Mouse (Mus musculus): ENCODE results near the gene Mylk2.

DNA sequence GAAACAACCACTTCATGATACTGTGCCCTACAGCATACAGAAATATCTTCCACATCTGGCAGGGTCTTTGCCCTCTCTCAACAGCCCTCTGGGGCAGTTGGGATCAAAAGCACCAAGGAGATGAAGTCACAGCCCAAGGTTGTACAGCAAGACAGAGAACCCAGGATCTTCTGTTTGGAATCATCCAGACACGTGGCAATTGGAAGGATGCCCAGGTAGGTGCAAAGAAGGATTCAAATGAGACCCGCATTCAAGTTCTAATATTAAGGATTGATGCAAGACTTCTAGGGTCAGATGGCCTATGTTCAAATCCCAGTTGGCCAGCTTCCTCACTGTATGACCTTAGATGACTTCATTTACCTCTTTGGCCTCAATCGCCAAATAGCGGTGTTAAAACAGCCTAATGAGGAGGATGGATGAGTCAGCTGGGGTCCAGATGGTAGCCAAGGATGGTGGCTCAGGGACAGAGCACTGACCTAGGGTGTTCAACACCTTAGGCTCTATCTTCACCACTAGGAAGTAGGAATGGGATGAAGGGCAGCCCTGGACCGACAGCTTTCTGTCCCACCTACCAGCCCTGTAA lies 37.4 kb downstream of the Mylk2 start:
- TF ChIP-seq CTCF (IDR thresholded peaks at IDR 0.05; ENCODE audit: borderline replicate concordance, insufficient read depth, low read depth, low read length) (no peak), POLR2A (IDR thresholded peaks at IDR 0.05; ENCODE audit: borderline replicate concordance, insufficient read depth, low read length) (no peak)

Data from cerebellum, adult 2 months (tissue).